Mouse (Mus musculus) embryonic facial prominence, embryonic 10.5 days (tissue): ENCODE data around the gene Gipc2. TPM values are rescaled to one million over a fixed set of nuclear protein-coding genes. Genes with fewer than 3 reads are reported as not detected.

ENCODE experiments used
- DNase-seq: peaks from one replicate; pipeline ENCODE4 v3.0.0-alpha.2; 2017; ENCODE audit warnings: low spot score
- H3K27ac ChIP-seq: fragments of 300-500 bp; sonication (generic); replicated peaks from 2 replicates; pipeline ENCODE4 v1.5.1; 2016; ENCODE audit warnings: mild to moderate bottlenecking
- H3K27me3 ChIP-seq: fragments of 300-500 bp; sonication (generic); replicated peaks from 2 replicates; pipeline ENCODE4 v1.6.1; 2016; ENCODE audit warnings: low read depth, mild to moderate bottlenecking; ENCODE audit not compliant: poor library complexity, severe bottlenecking
- H3K36me3 ChIP-seq: fragments of 300-500 bp; sonication (generic); replicated peaks from 2 replicates; pipeline ENCODE4 v1.6.1; 2016; ENCODE audit warnings: mild to moderate bottlenecking, moderate library complexity
- H3K4me1 ChIP-seq: fragments of 300-500 bp; sonication (generic); 2 replicates; pipeline ENCODE4 v1.6.1; 2016
- H3K4me3 ChIP-seq: fragments of 300-500 bp; sonication (generic); 2 replicates; pipeline ENCODE4 v1.5.1; 2016; ENCODE audit warnings: mild to moderate bottlenecking, moderate library complexity
- H3K9me3 ChIP-seq: fragments of 300-500 bp; sonication (generic); 2 replicates; pipeline ENCODE4 v1.6.1; 2016; ENCODE audit warnings: mild to moderate bottlenecking
- WGBS: fragments of 180-500 bp; shearing (Covaris S2); methylation state at CpG from one replicate; pipeline ENCODE4 v1.1.7; 2016; 5-methylcytosine and 5-hydroxymethylcytosine counted together
- polyA plus RNA-seq: library from polyadenylated mRNA; unstranded; fragments of >200 nt; fragmentation: Nextera tagmentation; extraction: Ambion mirVana; gene quantifications from 2 replicates; pipeline ENCODE4 v1.2.1, GENCODE M21; 2016

The Gipc2 gene
- polyA plus RNA-seq, 1 experiment from 2014 or later: 3.6 TPM

DNA sequence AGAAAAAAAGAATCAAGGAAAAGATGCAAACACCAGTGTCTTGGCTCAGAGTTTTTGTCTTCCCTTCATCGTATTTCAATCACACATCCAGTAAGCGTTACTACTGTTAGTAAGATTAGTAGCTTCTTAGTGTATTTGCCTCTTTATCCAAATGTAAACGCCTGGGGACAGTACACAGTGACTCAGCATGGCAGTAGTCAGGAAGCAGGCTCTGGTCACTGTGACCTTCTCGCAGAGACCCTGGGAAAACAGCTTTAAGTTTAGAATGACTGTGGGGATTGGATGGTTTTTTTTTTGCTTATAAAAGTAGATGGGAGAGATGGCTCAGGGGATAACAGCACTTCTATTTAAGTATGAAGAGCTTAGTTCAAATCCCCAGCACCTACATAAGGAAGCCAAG lies 46.0 kb downstream of the Gipc2 start:
- 61% methylated on average over 4 of the region's 4 CpGs for WGBS
- H3K9me3 ChIP-seq: no peaks in the 10 kb centered on the region
- no peaks in the 10 kb centered on the region; the same call in 1 of the 2 replicates for H3K4me1 ChIP-seq
- H3K4me3 ChIP-seq: no peak overlapping the region
- H3K36me3 ChIP-seq: no peaks in the 10 kb centered on the region
- no peak for DNase-seq
- no peaks in the 10 kb centered on the region for H3K27me3 ChIP-seq
- no peak overlapping the region for H3K27ac ChIP-seq

DNA sequence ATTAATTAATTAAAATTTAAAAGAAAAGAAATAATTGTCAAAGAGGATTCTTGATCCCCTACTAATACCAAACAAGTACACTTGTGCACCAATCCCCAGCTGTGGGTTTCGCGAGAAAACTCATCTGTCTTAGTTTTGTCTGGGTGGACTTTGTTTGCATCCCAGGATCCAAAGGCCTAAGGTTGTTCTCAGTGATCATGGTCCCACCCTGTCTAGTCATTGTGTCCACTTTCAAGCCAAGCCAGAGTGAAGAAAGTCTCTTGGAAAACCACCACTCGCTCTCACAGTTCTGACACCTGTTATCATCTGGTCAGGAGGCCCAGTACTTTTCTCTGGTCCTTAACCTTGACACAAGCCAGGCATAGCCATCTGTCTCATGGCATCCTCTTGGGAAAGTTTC lies 48.1 kb downstream of the Gipc2 start:
- 91% methylated on average over 3 of the region's 3 CpGs for WGBS
- H3K4me1 ChIP-seq: peaks cover 18% of the 10 kb centered on the region

GRCm38 (mm10) chr3:152116140-152116539 lies 49.9 kb downstream of the Gipc2 start:
- 85% methylated on average over 3 of the region's 3 CpGs for WGBS

More for the DNA sequence above, 48.1 kb downstream of the Gipc2 start:
- H3K27me3 ChIP-seq: no peaks in the 10 kb centered on the region
- DNase-seq: no peak
- no peaks in the 10 kb centered on the region for H3K9me3 ChIP-seq
- no peaks in the 10 kb centered on the region for H3K36me3 ChIP-seq
- H3K4me3 ChIP-seq: no peak overlapping the region
- no peak overlapping the region for H3K27ac ChIP-seq

GRCm38 (mm10) chr3:152114786-152115185 lies 51.2 kb downstream of the Gipc2 start:
- Histone ChIP-seq H3K27ac (no peak overlapping the region), H3K4me3 (no peak overlapping the region), H3K36me3 (no peaks in the 10 kb centered on the region), H3K27me3 (peaks cover 12% of the 10 kb centered on the region), H3K9me3 (no peaks in the 10 kb centered on the region), H3K4me1 (peaks cover 36% of the 10 kb centered on the region)
- 59% methylated on average over 10 of the region's 10 CpGs for WGBS
- peak; percentile 63 for DNase-seq

More at GRCm38 (mm10) chr3:152116140-152116539, 49.9 kb downstream of the Gipc2 start:
- no peaks in the 10 kb centered on the region for H3K9me3 ChIP-seq
- DNase-seq: no peak
- no peaks in the 10 kb centered on the region for H3K27me3 ChIP-seq
- no peak overlapping the region for H3K27ac ChIP-seq
- no peaks in the 10 kb centered on the region for H3K36me3 ChIP-seq
- H3K4me3 ChIP-seq: no peak overlapping the region
- peaks cover 23% of the 10 kb centered on the region for H3K4me1 ChIP-seq

- H3K4me3 ChIP-seq: no peak overlapping the region
- H3K4me1 ChIP-seq: peaks cover 41% of the 10 kb centered on the region
- no peaks in the 10 kb centered on the region for H3K36me3 ChIP-seq
- H3K9me3 ChIP-seq: no peaks in the 10 kb centered on the region
- H3K27ac ChIP-seq: no peak overlapping the region
- peaks cover 15% of the 10 kb centered on the region for H3K27me3 ChIP-seq
- WGBS: 65% methylated on average over 4 of the region's 4 CpGs
- DNase-seq: no peak
Measured at GRCm38 (mm10) chr3:152114222-152114621, 51.8 kb downstream of the Gipc2 start.

- H3K4me1 ChIP-seq: peaks cover 49% of the 10 kb centered on the region
- H3K4me3 ChIP-seq: no peak overlapping the region
- no peak for DNase-seq
- no peaks in the 10 kb centered on the region for H3K9me3 ChIP-seq
- WGBS: 74% methylated on average over 7 of the region's 7 CpGs
- H3K27me3 ChIP-seq: peaks cover 19% of the 10 kb centered on the region
- H3K27ac ChIP-seq: 0 out of 2 replicates have a peak overlapping the region, but pooled peaks have one; percentile 20
- no peaks in the 10 kb centered on the region for H3K36me3 ChIP-seq
Measured at GRCm38 (mm10) chr3:152113496-152113895, 52.5 kb downstream of the Gipc2 start.

- H3K4me1 ChIP-seq: peaks cover 57% of the 10 kb centered on the region
- no peak overlapping the region for H3K4me3 ChIP-seq
- DNase-seq: no peak
- no peaks in the 10 kb centered on the region for H3K9me3 ChIP-seq
- no peaks in the 10 kb centered on the region for H3K36me3 ChIP-seq
- peaks cover 19% of the 10 kb centered on the region for H3K27me3 ChIP-seq
- 85% methylated on average over 8 of the region's 8 CpGs for WGBS
- no peak overlapping the region; the same call in 1 of the 2 replicates for H3K27ac ChIP-seq
Measured at GRCm38 (mm10) chr3:152112664-152113063, 53.4 kb downstream of the Gipc2 start.

- H3K4me1 ChIP-seq: peaks cover 68% of the 10 kb centered on the region
- H3K4me3 ChIP-seq: 0 out of 2 replicates have a peak overlapping the region, but pooled peaks have one; percentile 11
- 64% methylated on average over 4 of the region's 4 CpGs for whole genome bisulfite sequencing
- H3K36me3 ChIP-seq: no peaks in the 10 kb centered on the region
- DNase-seq: no peak
- H3K27me3 ChIP-seq: peaks cover 25% of the 10 kb centered on the region
- no peaks in the 10 kb centered on the region for H3K9me3 ChIP-seq
- no peak overlapping the region for H3K27ac ChIP-seq
Measured at GRCm38 (mm10) chr3:152111482-152111881, 54.5 kb downstream of the Gipc2 start.

- Histone ChIP-seq H3K9me3 (no peaks in the 10 kb centered on the region), H3K36me3 (no peaks in the 10 kb centered on the region), H3K27me3 (peaks cover 29% of the 10 kb centered on the region), H3K4me3 (0 out of 2 replicates have a peak overlapping the region, but pooled peaks have one; percentile 11), H3K27ac (no peak overlapping the region), H3K4me1 (peaks cover 72% of the 10 kb centered on the region)
- DNase-seq: peak; percentile 78
- WGBS: 19% methylated on average over 9 of the region's 9 CpGs
Measured at GRCm38 (mm10) chr3:152111081-152111480, 54.9 kb downstream of the Gipc2 start.

- no peaks in the 10 kb centered on the region for H3K36me3 ChIP-seq
- H3K27me3 ChIP-seq: peaks cover 44% of the 10 kb centered on the region
- peak; percentile 44 for DNase-seq
- no peak overlapping the region for H3K4me3 ChIP-seq
- H3K4me1 ChIP-seq: peaks cover 74% of the 10 kb centered on the region
- 26% methylated on average over 7 of the region's 7 CpGs for WGBS
- no peaks in the 10 kb centered on the region for H3K9me3 ChIP-seq
- 0 out of 2 replicates have a peak overlapping the region, but pooled peaks have one; percentile 19 for H3K27ac ChIP-seq
Measured at GRCm38 (mm10) chr3:152109260-152109587, 56.8 kb downstream of the Gipc2 start.

GRCm38 (mm10) chr3:152108560-152109259 lies 57.3 kb downstream of the Gipc2 start:
- Histone ChIP-seq H3K27me3 (peaks cover 44% of the 10 kb centered on the region), H3K27ac (peak overlapping the region; percentile 19; the same call in 1 of the 2 replicates), H3K36me3 (no peaks in the 10 kb centered on the region), H3K4me1 (peaks cover 69% of the 10 kb centered on the region), H3K4me3 (no peak overlapping the region), H3K9me3 (no peaks in the 10 kb centered on the region)
- DNase-seq: peak; percentile 45
- 9% methylated on average over 3 of the region's 3 CpGs for WGBS

GRCm38 (mm10) chr3:152108003-152108395 lies 58.0 kb downstream of the Gipc2 start:
- H3K4me1 ChIP-seq: peaks cover 63% of the 10 kb centered on the region
- WGBS: 48% methylated on average over 5 of the region's 5 CpGs
- H3K27ac ChIP-seq: 0 out of 2 replicates have a peak overlapping the region, but pooled peaks have one; percentile 30
- H3K4me3 ChIP-seq: peak overlapping the region; percentile 55; the same call in 1 of the 2 replicates
- DNase-seq: no peak
- H3K9me3 ChIP-seq: no peaks in the 10 kb centered on the region
- peaks cover 44% of the 10 kb centered on the region for H3K27me3 ChIP-seq
- H3K36me3 ChIP-seq: no peaks in the 10 kb centered on the region
